Mouse (Mus musculus) MEL (cell line): ENCODE measurements at regions not wholly inside any gene's neighbourhood (a gene's known extent, or its start where the extent isn't known, plus 50 kb on each side); places are given as distances from the start of the nearest gene placed in this dataset.

Experiments used
- CTCF ChIP-seq, 3 experiments: IDR thresholded peaks in 2 of 3; conservative IDR thresholded peaks in 1 of 3; 2 replicates each; pipeline ENCODE4 v1.5.1; 2011 to 2012; ENCODE audit warnings: low read length in 3 of 3, low read depth in 2 of 3, mild to moderate bottlenecking in 2 of 3, improper control_type of control experiment in 1 of 3, inconsistent platforms in 1 of 3, mixed read lengths in 1 of 3, moderate library complexity in 1 of 3; ENCODE audit not compliant: control insufficient read depth in 1 of 3, insufficient read depth in 1 of 3, poor library complexity in 1 of 3, severe bottlenecking in 1 of 3
- MAZ ChIP-seq: IDR thresholded peaks from 2 replicates; pipeline ENCODE4 v1.6.1; 2012; ENCODE audit warnings: low read depth, mild to moderate bottlenecking, inconsistent platforms, low read length, improper control_type of control experiment
- RCOR1 ChIP-seq: IDR thresholded peaks from 2 replicates; pipeline ENCODE4 v1.6.1; 2012; ENCODE audit warnings: low read depth, mild to moderate bottlenecking, inconsistent platforms, low read length, improper control_type of control experiment
- SMC3 ChIP-seq: IDR thresholded peaks from 2 replicates; pipeline ENCODE4 v1.6.1; 2011; ENCODE audit warnings: low read depth, low read length, improper control_type of control experiment

- peak; percentile 70 to 83 (median 73) for TF ChIP-seq CTCF (IDR thresholded peaks at IDR 0.05 in 2 of 3, conservative IDR thresholded peaks at IDR 0.05 in 1 of 3; ENCODE audit: control insufficient read depth in 1 of 3, insufficient read depth in 1 of 3, low read depth in 2 of 3, low read length in 3 of 3, poor library complexity in 1 of 3, severe bottlenecking in 1 of 3)
- peak; percentile 48 for TF ChIP-seq SMC3
- TF ChIP-seq RCOR1: no peak
- no peak for TF ChIP-seq MAZ
These were observed 468.6 kb downstream of the Plcl1 start for GRCm38 (mm10) chr1:55874143-55874867.
